Mouse (Mus musculus): ENCODE results near the gene Dohh. TPM values are rescaled to one million over a fixed set of nuclear protein-coding genes. Genes with fewer than 3 reads are reported as not detected.

Dohh gene
- polyA plus RNA-seq, 1 experiment from 2014 or later: 55.2 TPM

GRCm38 (mm10) chr10:81421797-81422100 lies 37.5 kb downstream of the Dohh start:
- 69% methylated on average over 5 of the region's 5 CpGs for WGBS
- H3K4me2 ChIP-seq (replicated peaks; ENCODE audit: low read depth, low read length): no peak overlapping the region
- no peaks in the 10 kb centered on the region for H3K9me3 ChIP-seq (ENCODE audit: low read length)
- no peak overlapping the region for H3K27ac ChIP-seq (ENCODE audit: low read length)
- no peaks in the 10 kb centered on the region for H3K27me3 ChIP-seq (replicated peaks; ENCODE audit: insufficient read depth, low read length)
- peak; percentile 16 for DNase-seq (ENCODE audit: low spot score)
- H3K9ac ChIP-seq (replicated peaks; ENCODE audit: low read depth): no peak overlapping the region
- no peak overlapping the region for H3K4me3 ChIP-seq (ENCODE audit: low read depth, low read length)
- ATAC-seq: no peak
- TF ChIP-seq CTCF (IDR thresholded peaks at IDR 0.05) (no peak), EP300 (IDR thresholded peaks at IDR 0.05) (no peak)
- H3K4me1 ChIP-seq (ENCODE audit: insufficient read depth, low read depth, low read length): peaks cover 21% of the 10 kb centered on the region
- no peaks in the 10 kb centered on the region for H3K36me3 ChIP-seq (ENCODE audit: insufficient read depth, low read length)

DNA sequence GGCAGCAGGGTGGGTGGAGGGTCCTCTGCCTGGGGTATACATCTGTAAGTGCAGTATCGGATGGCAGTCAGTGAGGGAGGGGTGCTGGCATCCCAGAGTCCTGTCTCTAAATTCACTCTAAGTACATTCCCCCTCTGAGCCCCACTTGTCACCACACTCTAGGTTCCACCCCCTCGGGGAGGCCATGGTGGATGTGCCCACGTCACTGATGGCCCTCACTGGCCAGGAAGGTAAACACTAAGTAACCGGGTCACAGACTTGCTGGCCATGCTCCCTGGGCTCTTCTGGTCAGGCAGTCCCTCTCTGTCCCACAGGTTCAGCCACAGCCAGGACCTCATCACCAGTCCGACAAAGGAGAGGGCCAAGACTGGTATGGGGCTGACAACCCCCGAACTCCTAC lies 38.0 kb downstream of the Dohh start:
- peak; percentile 20 for DNase-seq (ENCODE audit: low spot score)
- no peak overlapping the region for H3K4me3 ChIP-seq (ENCODE audit: low read depth, low read length)
- H3K4me1 ChIP-seq (ENCODE audit: insufficient read depth, low read depth, low read length): peaks cover 19% of the 10 kb centered on the region
- H3K27me3 ChIP-seq (replicated peaks; ENCODE audit: insufficient read depth, low read length): no peaks in the 10 kb centered on the region
- no peak for TF ChIP-seq CTCF (IDR thresholded peaks at IDR 0.05)
- no peak for TF ChIP-seq EP300 (IDR thresholded peaks at IDR 0.05)
- no peak overlapping the region for H3K27ac ChIP-seq (ENCODE audit: low read length)
- 71% methylated on average over 6 of the region's 6 CpGs for WGBS
- H3K36me3 ChIP-seq (ENCODE audit: insufficient read depth, low read length): no peaks in the 10 kb centered on the region
- no peak overlapping the region for H3K9ac ChIP-seq (replicated peaks; ENCODE audit: low read depth)
- no peak overlapping the region for H3K4me2 ChIP-seq (replicated peaks; ENCODE audit: low read depth, low read length)
- H3K9me3 ChIP-seq (ENCODE audit: low read length): no peaks in the 10 kb centered on the region
- no peak for ATAC-seq

GRCm38 (mm10) chr10:81422661-81423217 lies 38.5 kb downstream of the Dohh start:
- TF ChIP-seq CTCF (IDR thresholded peaks at IDR 0.05): no peak
- no peak for TF ChIP-seq EP300 (IDR thresholded peaks at IDR 0.05)
- no peak for DNase-seq (ENCODE audit: low spot score)
- H3K27me3 ChIP-seq (replicated peaks; ENCODE audit: insufficient read depth, low read length): no peaks in the 10 kb centered on the region

GRCm38 (mm10) chr10:81423476-81424245 lies 39.4 kb downstream of the Dohh start:
- no peaks in the 10 kb centered on the region for H3K27me3 ChIP-seq (replicated peaks; ENCODE audit: insufficient read depth, low read length)
- no peak overlapping the region for H3K27ac ChIP-seq (ENCODE audit: low read length)
- DNase-seq (ENCODE audit: low spot score) (no peak), ATAC-seq (no peak)
- no peaks in the 10 kb centered on the region for H3K9me3 ChIP-seq (ENCODE audit: low read length)
- peaks cover 20% of the 10 kb centered on the region; the same call in 1 of the 2 replicates for H3K4me1 ChIP-seq (ENCODE audit: insufficient read depth, low read depth, low read length)
- 74% methylated on average over 4 of the region's 4 CpGs for WGBS
- no peaks in the 10 kb centered on the region for H3K36me3 ChIP-seq (ENCODE audit: insufficient read depth, low read length)
- TF ChIP-seq EP300 (IDR thresholded peaks at IDR 0.05) (no peak), CTCF (IDR thresholded peaks at IDR 0.05) (no peak)
- no peak overlapping the region for H3K9ac ChIP-seq (replicated peaks; ENCODE audit: low read depth)
- H3K4me2 ChIP-seq (replicated peaks; ENCODE audit: low read depth, low read length): peak overlapping the region; percentile 89; the same call in 1 of the 2 replicates
- no peak overlapping the region for H3K4me3 ChIP-seq (ENCODE audit: low read depth, low read length)

More at GRCm38 (mm10) chr10:81422661-81423217, 38.5 kb downstream of the Dohh start:
- H3K36me3 ChIP-seq (ENCODE audit: insufficient read depth, low read length): no peaks in the 10 kb centered on the region
- H3K4me3 ChIP-seq (ENCODE audit: low read depth, low read length): no peak overlapping the region
- peaks cover 20% of the 10 kb centered on the region; the same call in 1 of the 2 replicates for H3K4me1 ChIP-seq (ENCODE audit: insufficient read depth, low read depth, low read length)
- no peak overlapping the region for H3K27ac ChIP-seq (ENCODE audit: low read length)
- no peak overlapping the region for H3K9ac ChIP-seq (replicated peaks; ENCODE audit: low read depth)
- WGBS: 89% methylated on average over 3 of the region's 3 CpGs
- no peaks in the 10 kb centered on the region for H3K9me3 ChIP-seq (ENCODE audit: low read length)
- no peak for ATAC-seq
- H3K4me2 ChIP-seq (replicated peaks; ENCODE audit: low read depth, low read length): no peak overlapping the region

GRCm38 (mm10) chr10:81424246-81425051 lies 40.2 kb downstream of the Dohh start:
- H3K9me3 ChIP-seq (ENCODE audit: low read length): no peaks in the 10 kb centered on the region
- peak overlapping the region; percentile 89 for H3K4me2 ChIP-seq (replicated peaks; ENCODE audit: low read depth, low read length)
- WGBS: 6% methylated on average over 23 of the region's 25 CpGs
- H3K4me1 ChIP-seq (ENCODE audit: insufficient read depth, low read depth, low read length): peaks cover 20% of the 10 kb centered on the region; the same call in 1 of the 2 replicates
- DNase-seq (ENCODE audit: low spot score): peak; percentile 60
- H3K9ac ChIP-seq (replicated peaks; ENCODE audit: low read depth): no peak overlapping the region
- H3K36me3 ChIP-seq (ENCODE audit: insufficient read depth, low read length): no peaks in the 10 kb centered on the region
- 0 out of 2 replicates have a peak overlapping the region, but pooled peaks have one; percentile 35 for H3K27ac ChIP-seq (ENCODE audit: low read length)
- no peak overlapping the region for H3K4me3 ChIP-seq (ENCODE audit: low read depth, low read length)
- ATAC-seq: peak; percentile 27
- no peaks in the 10 kb centered on the region for H3K27me3 ChIP-seq (replicated peaks; ENCODE audit: insufficient read depth, low read length)
- no peak for TF ChIP-seq EP300 (IDR thresholded peaks at IDR 0.05)
- TF ChIP-seq CTCF (IDR thresholded peaks at IDR 0.05): no peak

DNA sequence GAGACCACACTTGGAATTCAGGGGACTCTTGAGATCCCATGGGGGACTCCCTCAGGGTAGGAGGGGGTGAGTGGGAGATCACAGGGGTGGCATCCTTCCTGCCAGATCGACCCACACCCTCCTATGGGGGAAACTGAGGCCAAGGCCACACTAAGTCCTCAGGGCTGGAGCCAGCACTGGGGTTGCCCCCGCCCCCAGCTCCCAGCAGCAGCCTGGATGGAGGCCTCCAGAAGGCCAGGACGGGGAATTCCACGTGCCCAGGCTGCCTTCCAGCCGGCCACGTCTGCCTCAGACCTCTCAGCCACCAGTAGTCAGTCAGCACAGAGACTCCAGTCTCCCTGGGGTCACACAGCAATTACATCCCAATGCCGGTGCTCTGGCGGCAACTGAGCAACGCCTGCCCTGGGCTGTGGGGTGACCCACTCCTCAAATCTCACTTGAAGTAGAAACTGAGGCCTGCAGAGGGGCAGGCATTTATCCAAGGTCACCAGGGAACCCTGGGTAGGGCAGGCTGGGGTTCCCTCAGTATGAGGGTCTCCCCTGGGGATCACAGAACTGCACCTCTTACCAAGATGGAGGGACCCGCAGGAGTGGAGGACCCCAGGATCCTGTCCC lies 41.1 kb downstream of the Dohh start:
- Histone ChIP-seq H3K4me2 (replicated peaks; ENCODE audit: low read depth, low read length) (peak overlapping the region; percentile 89), H3K27me3 (replicated peaks; ENCODE audit: insufficient read depth, low read length) (no peaks in the 10 kb centered on the region), H3K36me3 (ENCODE audit: insufficient read depth, low read length) (no peaks in the 10 kb centered on the region), H3K27ac (ENCODE audit: low read length) (0 out of 2 replicates have a peak overlapping the region, but pooled peaks have one; percentile 35), H3K9me3 (ENCODE audit: low read length) (no peaks in the 10 kb centered on the region), H3K4me1 (ENCODE audit: insufficient read depth, low read depth, low read length) (peaks cover 20% of the 10 kb centered on the region; the same call in 1 of the 2 replicates), H3K9ac (replicated peaks; ENCODE audit: low read depth) (no peak overlapping the region), H3K4me3 (ENCODE audit: low read depth, low read length) (no peak overlapping the region)
- no peak for TF ChIP-seq CTCF (IDR thresholded peaks at IDR 0.05)
- no peak for TF ChIP-seq EP300 (IDR thresholded peaks at IDR 0.05)
- 38% methylated on average over 10 of the region's 10 CpGs for WGBS
- ATAC-seq (no peak), DNase-seq (ENCODE audit: low spot score) (peak; percentile 5)
